Mouse (Mus musculus) lung, postnatal 0 days (tissue): ENCODE measurements at regions not wholly inside any gene's neighbourhood (a gene's known extent, or its start where the extent isn't known, plus 50 kb on each side); places are given as distances from the start of the nearest gene placed in this dataset.
"Not testable (repeated sequence)": the region's sequence is repeated elsewhere in the genome, so short reads cannot be mapped to it uniquely, and the experiment has no call there.

Source experiments
- ATAC-seq: fragments of 200-750 bp; cut with Nextera tagmentation; 2 replicates; pipeline ENCODE4 v1.8.0; 2017; ENCODE audit warnings: moderate library complexity
- DNase-seq: peaks from one replicate; pipeline ENCODE4 v3.0.0-alpha.2; 2016; ENCODE audit warnings: low spot score
- H3K27ac ChIP-seq: fragments of 300-500 bp; sonication (generic); 2 replicates; pipeline ENCODE4 v1.5.1; 2014; ENCODE audit warnings: antibody characterized with exemption, mild to moderate bottlenecking, low read length, mixed read lengths
- H3K27me3 ChIP-seq: fragments of 300-500 bp; sonication (generic); replicated peaks from 2 replicates; pipeline ENCODE4 v1.6.1; 2014; ENCODE audit warnings: low read length, mixed read lengths; ENCODE audit not compliant: insufficient read depth
- H3K36me3 ChIP-seq: fragments of 300-500 bp; sonication (generic); 2 replicates; pipeline ENCODE4 v1.6.1; 2014; ENCODE audit warnings: low read length, mixed read lengths; ENCODE audit not compliant: insufficient read depth
- H3K4me1 ChIP-seq: fragments of 300-500 bp; sonication (generic); 2 replicates; pipeline ENCODE4 v1.6.1; 2014; ENCODE audit warnings: antibody characterized with exemption, low read depth, low read length, mixed read lengths; ENCODE audit not compliant: insufficient read depth
- H3K4me2 ChIP-seq: fragments of 300-500 bp; sonication (generic); replicated peaks from 2 replicates; pipeline ENCODE4 v1.6.1; 2014; ENCODE audit warnings: low read depth, mild to moderate bottlenecking, low read length, moderate library complexity, mixed read lengths
- H3K4me3 ChIP-seq: fragments of 300-500 bp; sonication (generic); 2 replicates; pipeline ENCODE4 v1.5.1; 2014; ENCODE audit warnings: low read depth, low read length
- H3K9ac ChIP-seq: fragments of 300-500 bp; sonication (generic); replicated peaks from 2 replicates; pipeline ENCODE4 v1.6.1; 2014; ENCODE audit warnings: low read depth, mild to moderate bottlenecking
- H3K9me3 ChIP-seq: fragments of 300-500 bp; sonication (generic); 2 replicates; pipeline ENCODE4 v1.6.1; 2016; ENCODE audit warnings: low read length, mixed read lengths
- CTCF ChIP-seq: IDR thresholded peaks from 2 replicates; pipeline ENCODE4 v1.5.1; 2016; ENCODE audit warnings: antibody characterized with exemption, mild to moderate bottlenecking
- EP300 ChIP-seq: IDR thresholded peaks from 2 replicates; pipeline ENCODE4 v1.6.1; 2016; ENCODE audit warnings: antibody characterized with exemption, mild to moderate bottlenecking, control low read depth
- WGBS: fragments of 180-500 bp; shearing (Covaris S2); extraction: QIAGEN DNeasy Blood & Tissue Kit; methylation state at CpG from one replicate; pipeline ENCODE4 v1.1.7; 2014; 5-methylcytosine and 5-hydroxymethylcytosine counted together

- no peak for ATAC-seq
- DNase-seq, result no peak
These were observed 169.2 kb upstream of the Hddc2 start for GRCm38 (mm10) chr10:31143856-31144488.

GRCm38 (mm10) chr10:31144489-31144872 is 168.7 kb upstream of the Hddc2 start:
- H3K27ac ChIP-seq, result no peak overlapping the region
- no peak overlapping the region for H3K9ac ChIP-seq
- DNase-seq, result no peak
- WGBS, result 80% methylated on average over 3 of the region's 3 CpGs
- TF ChIP-seq CTCF (no peak), EP300 (no peak)
- no peaks in the 10 kb centered on the region for H3K9me3 ChIP-seq
- no peaks in the 10 kb centered on the region for H3K4me1 ChIP-seq
- H3K36me3 ChIP-seq, result no peaks in the 10 kb centered on the region
- no peaks in the 10 kb centered on the region for H3K27me3 ChIP-seq
- H3K4me3 ChIP-seq, result no peak overlapping the region
- no peak for ATAC-seq
- no peak overlapping the region for H3K4me2 ChIP-seq

More at GRCm38 (mm10) chr10:31143856-31144488, 169.2 kb upstream of the Hddc2 start:
- H3K9me3 ChIP-seq, result no peaks in the 10 kb centered on the region
- H3K4me3 ChIP-seq, result no peak overlapping the region
- no peak for TF ChIP-seq EP300
- TF ChIP-seq CTCF, result no peak
- no peaks in the 10 kb centered on the region for H3K27me3 ChIP-seq
- no peaks in the 10 kb centered on the region for H3K36me3 ChIP-seq
- no peak overlapping the region for H3K27ac ChIP-seq
- H3K4me1 ChIP-seq, result no peaks in the 10 kb centered on the region
- no peak overlapping the region for H3K4me2 ChIP-seq
- H3K9ac ChIP-seq, result no peak overlapping the region

GRCm38 (mm10) chr10:31173169-31173686 is 140.0 kb upstream of the Hddc2 start:
- Histone ChIP-seq H3K27me3 (no peaks in the 10 kb centered on the region), H3K4me3 (no peak overlapping the region), H3K4me1 (no peaks in the 10 kb centered on the region), H3K9me3 (no peaks in the 10 kb centered on the region), H3K27ac (no peak overlapping the region), H3K9ac (no peak overlapping the region), H3K4me2 (no peak overlapping the region), H3K36me3 (no peaks in the 10 kb centered on the region)
- ATAC-seq (peak; percentile 93), DNase-seq (peak; percentile 80)
- TF ChIP-seq EP300 (0 out of 2 replicates have a peak, but pooled peaks have one; percentile 20), CTCF (no peak)
- 24% methylated on average over 15 of the region's 15 CpGs for WGBS

GRCm38 (mm10) chr10:31189577-31189976 is 123.6 kb upstream of the Hddc2 start:
- H3K4me1 ChIP-seq, result no peaks in the 10 kb centered on the region
- no peaks in the 10 kb centered on the region for H3K36me3 ChIP-seq
- H3K9me3 ChIP-seq, result no peaks in the 10 kb centered on the region
- no peak overlapping the region for H3K9ac ChIP-seq
- TF ChIP-seq EP300, result no peak
- no peak for TF ChIP-seq CTCF
- no peak overlapping the region for H3K27ac ChIP-seq
- ATAC-seq, result no peak
- no peaks in the 10 kb centered on the region for H3K27me3 ChIP-seq
- no peak for DNase-seq
- 32% methylated on average over 1 of the region's 1 CpGs for WGBS
- H3K4me3 ChIP-seq, result no peak overlapping the region
- no peak overlapping the region for H3K4me2 ChIP-seq

DNA sequence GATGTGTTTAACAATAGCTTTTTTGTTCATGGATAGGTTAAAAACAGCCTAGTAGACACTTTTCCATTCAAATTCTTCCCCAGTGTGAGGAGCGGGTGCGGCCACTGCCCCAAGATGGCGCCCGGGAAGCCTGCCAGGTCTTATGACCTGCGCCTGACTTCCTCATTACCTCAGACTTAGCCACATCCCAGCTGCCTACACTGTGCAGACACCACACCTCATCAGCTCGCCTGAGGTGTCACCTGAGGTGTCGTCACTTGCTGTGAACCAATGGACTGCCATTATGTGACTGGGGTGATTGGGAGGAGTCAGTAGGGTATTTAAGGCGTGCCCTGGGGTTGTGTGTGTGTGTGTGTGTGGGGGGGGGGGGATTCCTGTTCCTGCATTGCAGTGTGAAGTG is 101.0 kb upstream of the Hddc2 start:
- not testable (repeated sequence) for H3K27me3 ChIP-seq, H3K4me2 ChIP-seq, H3K4me3 ChIP-seq, H3K9ac ChIP-seq, H3K36me3 ChIP-seq, ATAC-seq, H3K9me3 ChIP-seq, H3K4me1 ChIP-seq, H3K27ac ChIP-seq, DNase-seq
- 89% methylated on average over 8 of the region's 8 CpGs for WGBS

- H3K4me3 ChIP-seq, result no peak overlapping the region
- H3K9me3 ChIP-seq, result no peaks in the 10 kb centered on the region
- H3K27ac ChIP-seq, result no peak overlapping the region
- no peaks in the 10 kb centered on the region for H3K36me3 ChIP-seq
- H3K4me1 ChIP-seq, result no peaks in the 10 kb centered on the region
- 64% methylated on average over 2 of the region's 2 CpGs for WGBS
- H3K4me2 ChIP-seq, result no peak overlapping the region
- no peaks in the 10 kb centered on the region for H3K27me3 ChIP-seq
- TF ChIP-seq CTCF (no peak), EP300 (no peak)
- ATAC-seq (no peak), DNase-seq (no peak)
- H3K9ac ChIP-seq, result no peak overlapping the region
These were observed 100.3 kb upstream of the Hddc2 start for GRCm38 (mm10) chr10:31212778-31213454.
